Mouse (Mus musculus) forebrain, embryonic 13.5 days (tissue): ENCODE measurements around the gene Prss48. TPM values are rescaled to one million over a fixed set of nuclear protein-coding genes. Genes with fewer than 3 reads are reported as not detected.
"Not testable (repeated sequence)": the region's sequence is repeated elsewhere in the genome, so short reads cannot be mapped to it uniquely, and the experiment has no call there.

Experiments used
- ATAC-seq: fragments of 200-750 bp; cut with Nextera tagmentation; 2 replicates; pipeline ENCODE4 v1.8.0; 2017
- H3K27ac ChIP-seq: fragments of 300-500 bp; sonication (generic); 2 replicates; pipeline ENCODE4 v1.5.1; 2015; ENCODE audit warnings: inconsistent platforms, mild to moderate bottlenecking, moderate library complexity
- H3K27me3 ChIP-seq: fragments of 300-500 bp; sonication (generic); 2 replicates; pipeline ENCODE4 v1.6.1; 2015; ENCODE audit warnings: mild to moderate bottlenecking, inconsistent platforms
- H3K36me3 ChIP-seq: fragments of 300-500 bp; sonication (generic); 2 replicates; pipeline ENCODE4 v1.6.1; 2015; ENCODE audit warnings: mild to moderate bottlenecking, inconsistent platforms; ENCODE audit not compliant: poor library complexity, severe bottlenecking
- H3K4me1 ChIP-seq: fragments of 300-500 bp; sonication (generic); 2 replicates; pipeline ENCODE4 v1.6.1; 2015; ENCODE audit warnings: inconsistent platforms
- H3K4me2 ChIP-seq: fragments of 300-500 bp; sonication (generic); 2 replicates; pipeline ENCODE4 v1.6.1; 2015; ENCODE audit warnings: inconsistent platforms, mild to moderate bottlenecking, moderate library complexity
- H3K4me3 ChIP-seq: fragments of 300-500 bp; sonication (generic); 2 replicates; pipeline ENCODE4 v1.5.1; 2015; ENCODE audit warnings: mild to moderate bottlenecking, inconsistent platforms
- H3K9ac ChIP-seq: fragments of 300-500 bp; sonication (generic); 2 replicates; pipeline ENCODE4 v1.6.1; 2015; ENCODE audit warnings: mild to moderate bottlenecking, inconsistent platforms
- H3K9me3 ChIP-seq: fragments of 300-500 bp; sonication (generic); replicated peaks from 2 replicates; pipeline ENCODE4 v1.6.1; 2016; ENCODE audit warnings: inconsistent platforms
- WGBS: fragments of 180-500 bp; shearing (Covaris S2); methylation state at CpG from one replicate; pipeline ENCODE4 v1.1.7; 2015; 5-methylcytosine and 5-hydroxymethylcytosine counted together
- polyA plus RNA-seq: library from polyadenylated mRNA; unstranded; fragments of >200 nt; fragmentation: Nextera tagmentation; extraction: Ambion mirVana; gene quantifications from 2 replicates; pipeline ENCODE4 v1.2.1, GENCODE M21; 2015

Gene Prss48
- polyA plus RNA-seq, 1 experiment from 2014 or later = not detected

DNA sequence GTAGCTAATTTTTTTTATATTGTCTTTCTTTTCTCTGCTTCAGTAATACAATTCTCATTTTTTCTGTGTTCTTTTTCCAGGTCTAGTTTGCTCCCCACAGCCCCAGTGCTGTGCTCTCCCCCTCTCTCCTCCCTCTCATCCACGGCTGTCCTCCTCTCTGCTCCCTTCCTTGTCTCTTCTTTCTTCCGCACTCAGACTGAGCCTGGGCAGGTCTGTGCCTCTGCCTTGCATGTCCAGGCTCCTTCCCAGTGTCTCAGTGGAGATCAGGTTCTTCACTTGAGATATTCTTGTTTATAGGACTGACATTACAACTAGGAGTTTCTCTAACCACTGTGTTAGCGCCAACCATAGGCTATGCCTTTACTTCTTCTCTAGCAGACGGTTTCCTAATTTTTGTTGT lies 7.6 kb downstream of the Prss48 start:
- 80% methylated on average over 4 of the region's 4 CpGs for WGBS

DNA sequence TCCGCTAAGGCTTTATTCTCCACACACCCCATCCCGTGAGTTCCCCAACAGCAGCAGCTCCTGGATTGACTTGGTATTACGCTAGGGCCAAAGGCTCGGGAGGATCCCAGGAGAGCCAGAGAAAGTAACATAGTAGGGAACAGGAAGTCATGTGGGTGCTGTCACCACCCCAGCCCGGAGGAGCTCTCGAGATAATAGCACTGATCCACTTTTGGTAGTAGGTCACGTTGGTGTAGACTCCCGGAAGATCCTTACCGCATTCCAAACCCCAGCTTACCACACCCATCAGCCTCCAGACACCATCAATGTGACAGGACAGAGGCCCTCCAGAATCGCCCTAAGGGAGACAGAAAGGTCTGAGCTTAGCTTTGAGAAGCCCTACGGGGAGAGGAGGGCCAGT lies 8.5 kb downstream of the Prss48 start:
- Histone ChIP-seq H3K4me3 (no peak overlapping the region), H3K4me1 (no peaks in the 10 kb centered on the region), H3K9ac (no peak overlapping the region), H3K27me3 (no peaks in the 10 kb centered on the region), H3K9me3 (no peaks in the 10 kb centered on the region), H3K4me2 (no peak overlapping the region), H3K27ac (no peak overlapping the region), H3K36me3 (no peaks in the 10 kb centered on the region)
- 84% methylated on average over 11 of the region's 11 CpGs for WGBS
- ATAC-seq = no peak

More for the DNA sequence above, 7.6 kb downstream of the Prss48 start:
- Histone ChIP-seq H3K4me1 (no peaks in the 10 kb centered on the region), H3K9ac (no peak overlapping the region), H3K4me2 (no peak overlapping the region), H3K27ac (no peak overlapping the region), H3K9me3 (no peaks in the 10 kb centered on the region), H3K36me3 (no peaks in the 10 kb centered on the region), H3K4me3 (no peak overlapping the region), H3K27me3 (no peaks in the 10 kb centered on the region)
- ATAC-seq = no peak

DNA sequence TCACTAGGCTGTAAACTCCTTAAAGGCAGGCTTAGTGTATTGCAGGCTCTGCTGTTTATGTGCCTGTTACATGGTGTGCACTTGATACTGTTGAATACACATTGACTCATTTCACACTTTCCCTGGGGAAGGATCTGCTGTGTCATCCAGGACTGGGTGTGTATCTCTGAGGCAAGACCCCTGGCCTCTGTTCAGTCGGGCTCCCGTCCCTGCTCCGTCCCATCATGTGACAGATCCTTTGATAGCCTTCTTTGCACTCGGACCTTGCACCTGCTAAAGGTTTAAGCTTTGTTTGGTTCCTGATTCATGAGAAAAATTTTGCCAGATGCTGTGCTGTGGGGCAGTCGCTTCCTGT lies 10.5 kb downstream of the Prss48 start:
- no peak overlapping the region for H3K9ac ChIP-seq
- H3K27ac ChIP-seq = no peak overlapping the region
- no peaks in the 10 kb centered on the region for H3K27me3 ChIP-seq
- H3K4me2 ChIP-seq = no peak overlapping the region
- no peaks in the 10 kb centered on the region for H3K36me3 ChIP-seq
- 73% methylated on average over 5 of the region's 5 CpGs for WGBS
- no peak overlapping the region for H3K4me3 ChIP-seq
- H3K4me1 ChIP-seq = no peaks in the 10 kb centered on the region
- ATAC-seq = no peak
- H3K9me3 ChIP-seq = no peaks in the 10 kb centered on the region

DNA sequence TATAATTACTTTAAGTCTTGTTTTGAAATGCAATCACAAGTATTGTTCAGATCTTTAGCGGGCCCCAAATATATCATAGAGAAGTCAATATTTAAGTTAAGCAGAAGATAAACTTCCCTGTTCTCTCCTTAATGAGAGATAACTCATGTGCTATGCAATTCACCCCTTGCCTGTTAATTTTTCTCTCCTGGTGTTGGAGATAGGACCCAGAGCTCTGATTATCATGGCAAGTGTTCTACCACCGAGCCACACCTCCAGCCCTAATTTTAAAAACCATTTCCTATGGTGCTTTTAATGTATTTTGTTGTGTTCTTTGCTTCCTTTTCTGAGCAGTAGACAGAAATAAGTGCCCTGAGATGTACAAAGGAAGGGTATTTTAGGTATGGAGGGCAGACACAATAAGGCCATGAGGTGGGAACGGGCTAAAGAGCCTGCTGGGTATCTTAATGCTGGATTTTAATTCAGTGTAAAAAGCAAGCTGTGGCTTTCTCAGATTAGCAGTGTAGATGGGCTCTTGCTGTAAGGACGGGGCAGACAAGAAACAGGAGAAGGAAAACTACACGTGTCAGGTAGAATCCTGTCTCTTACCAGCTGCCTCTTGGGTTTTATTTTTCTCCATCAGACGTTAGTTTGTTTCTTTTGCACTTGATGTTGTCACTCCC lies 11.0 kb downstream of the Prss48 start:
- Histone ChIP-seq H3K36me3 (no peaks in the 10 kb centered on the region), H3K4me1 (no peaks in the 10 kb centered on the region), H3K27ac (no peak overlapping the region), H3K9me3 (no peaks in the 10 kb centered on the region), H3K4me2 (no peak overlapping the region), H3K4me3 (no peak overlapping the region), H3K9ac (no peak overlapping the region), H3K27me3 (no peaks in the 10 kb centered on the region)
- ATAC-seq = no peak
- WGBS = 67% methylated on average over 6 of the region's 6 CpGs

DNA sequence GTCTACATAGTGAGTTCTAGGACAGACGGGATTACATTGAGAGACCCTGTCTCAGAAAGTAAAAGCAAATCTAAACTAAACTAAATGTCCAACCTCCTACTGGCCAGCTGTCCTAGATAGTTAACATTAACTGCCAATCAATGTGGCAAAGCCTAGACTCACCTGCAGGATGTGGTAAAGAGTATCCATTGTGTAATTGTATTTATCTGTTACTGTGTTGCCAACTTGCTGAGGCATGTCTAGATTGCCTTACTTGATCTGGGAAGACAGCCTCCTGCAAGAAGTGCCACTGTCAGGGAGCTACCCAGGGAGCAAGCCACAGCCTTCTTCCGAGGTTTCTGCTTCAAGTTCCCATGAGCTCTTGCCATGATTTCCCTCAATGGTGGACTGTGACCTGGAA lies 15.1 kb downstream of the Prss48 start:
- Histone ChIP-seq H3K36me3 (no peaks in the 10 kb centered on the region), H3K9me3 (no peaks in the 10 kb centered on the region), H3K27me3 (no peaks in the 10 kb centered on the region), H3K4me2 (no peak overlapping the region), H3K4me1 (no peaks in the 10 kb centered on the region), H3K27ac (no peak overlapping the region), H3K4me3 (no peak overlapping the region), H3K9ac (no peak overlapping the region)
- ATAC-seq = no peak
- WGBS = 88% methylated on average over 2 of the region's 2 CpGs

DNA sequence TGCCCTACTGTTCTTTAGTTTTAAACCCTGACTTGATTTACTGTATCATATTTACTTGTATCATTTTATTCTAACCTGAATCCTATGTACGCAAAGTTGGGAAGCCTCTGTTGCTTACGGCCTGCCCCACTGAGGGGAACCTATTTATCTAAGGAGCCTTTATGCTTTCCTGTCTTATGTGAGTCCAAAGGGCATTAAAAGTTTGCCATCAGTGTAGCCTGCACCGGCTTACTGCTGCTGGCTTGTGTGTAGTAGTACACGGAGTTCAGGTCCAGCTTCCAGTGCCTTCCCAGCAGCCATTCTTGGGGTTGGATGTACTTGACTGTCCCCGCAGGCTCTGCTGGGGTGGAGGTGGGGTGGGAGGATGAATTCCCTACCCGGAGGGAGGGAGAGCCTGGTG lies 17.8 kb downstream of the Prss48 start:
- H3K9ac ChIP-seq = no peak overlapping the region
- no peak overlapping the region for H3K4me3 ChIP-seq
- 90% methylated on average over 6 of the region's 6 CpGs for WGBS
- ATAC-seq = no peak
- no peak overlapping the region for H3K27ac ChIP-seq
- no peaks in the 10 kb centered on the region for H3K27me3 ChIP-seq
- H3K4me2 ChIP-seq = no peak overlapping the region
- no peaks in the 10 kb centered on the region for H3K9me3 ChIP-seq
- no peaks in the 10 kb centered on the region for H3K36me3 ChIP-seq
- no peaks in the 10 kb centered on the region for H3K4me1 ChIP-seq

DNA sequence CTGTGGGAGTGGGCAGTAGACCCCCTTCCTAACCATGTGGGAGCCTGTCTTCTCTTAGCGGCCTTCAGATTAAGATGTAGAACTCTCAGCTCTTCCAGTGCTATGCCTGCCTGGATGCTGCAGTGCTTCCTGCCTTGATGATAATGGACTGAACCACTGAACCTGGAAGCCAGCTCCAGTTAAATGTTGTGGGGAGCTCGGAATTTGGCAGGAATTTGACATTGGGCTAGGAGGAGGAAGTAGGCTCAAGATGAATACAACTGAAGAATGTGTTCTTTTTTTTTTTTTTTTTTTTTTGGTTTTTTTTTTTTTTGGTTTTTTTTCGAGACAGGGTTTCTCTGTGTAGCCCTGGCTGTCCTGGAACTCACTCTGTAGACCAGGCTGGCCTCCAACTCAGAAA lies 20.5 kb downstream of the Prss48 start:
- not testable (repeated sequence) for ATAC-seq, H3K27ac ChIP-seq, H3K9me3 ChIP-seq, H3K4me2 ChIP-seq, H3K4me1 ChIP-seq, H3K36me3 ChIP-seq, H3K4me3 ChIP-seq, H3K9ac ChIP-seq, H3K27me3 ChIP-seq
- 83% methylated on average over 3 of the region's 3 CpGs for WGBS

DNA sequence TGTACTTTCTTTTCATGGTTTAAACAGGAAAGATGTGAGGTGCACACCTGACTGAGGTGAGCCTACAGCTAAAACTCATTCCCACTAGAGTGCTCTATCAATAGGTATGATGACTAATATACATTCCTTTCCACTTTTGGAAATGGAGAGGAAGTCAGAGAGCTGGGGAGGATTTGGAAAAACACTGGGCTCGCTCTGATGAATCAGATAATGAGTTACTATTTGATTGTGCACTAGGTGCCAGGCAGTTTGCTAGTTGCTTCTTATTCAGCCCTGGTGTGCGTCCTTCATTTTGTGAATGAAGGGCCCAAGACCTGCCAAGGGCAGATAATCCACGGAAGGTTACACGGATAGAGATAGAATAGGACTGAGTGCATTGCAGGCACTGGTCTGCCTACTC lies 22.3 kb downstream of the Prss48 start:
- H3K27ac ChIP-seq = no peak overlapping the region
- no peak overlapping the region for H3K4me3 ChIP-seq
- no peak overlapping the region for H3K9ac ChIP-seq
- ATAC-seq = no peak
- no peak overlapping the region for H3K4me2 ChIP-seq
- 91% methylated on average over 4 of the region's 4 CpGs for WGBS
- H3K4me1 ChIP-seq = no peaks in the 10 kb centered on the region
- no peaks in the 10 kb centered on the region for H3K9me3 ChIP-seq
- no peaks in the 10 kb centered on the region for H3K36me3 ChIP-seq
- no peaks in the 10 kb centered on the region for H3K27me3 ChIP-seq

DNA sequence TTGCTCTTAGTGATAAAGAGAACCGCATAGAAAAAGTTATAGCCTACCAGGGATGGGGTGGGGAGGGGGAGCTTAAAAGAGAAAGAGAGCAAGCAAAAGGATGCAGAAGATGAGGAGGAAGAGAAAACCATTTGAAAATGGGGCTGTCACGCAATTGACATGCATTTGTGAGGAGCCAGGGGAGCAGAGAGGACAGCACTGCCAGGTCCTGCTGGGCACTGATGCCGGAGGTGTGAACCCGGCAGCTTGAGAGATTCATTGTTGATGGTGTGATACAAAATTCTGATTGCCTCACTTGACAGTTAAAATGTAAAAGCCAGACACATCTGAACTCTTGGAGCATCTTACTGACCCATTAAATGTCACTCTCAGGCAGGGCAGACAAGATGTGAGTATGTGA lies 27.8 kb downstream of the Prss48 start:
- 82% methylated on average over 4 of the region's 4 CpGs for WGBS
- H3K4me3 ChIP-seq = no peak overlapping the region
- H3K27me3 ChIP-seq = no peaks in the 10 kb centered on the region
- H3K9me3 ChIP-seq = no peaks in the 10 kb centered on the region
- ATAC-seq = no peak
- no peak overlapping the region for H3K9ac ChIP-seq
- no peak overlapping the region for H3K4me2 ChIP-seq
- H3K4me1 ChIP-seq = peaks cover 5% of the 10 kb centered on the region
- H3K27ac ChIP-seq = no peak overlapping the region
- no peaks in the 10 kb centered on the region for H3K36me3 ChIP-seq

DNA sequence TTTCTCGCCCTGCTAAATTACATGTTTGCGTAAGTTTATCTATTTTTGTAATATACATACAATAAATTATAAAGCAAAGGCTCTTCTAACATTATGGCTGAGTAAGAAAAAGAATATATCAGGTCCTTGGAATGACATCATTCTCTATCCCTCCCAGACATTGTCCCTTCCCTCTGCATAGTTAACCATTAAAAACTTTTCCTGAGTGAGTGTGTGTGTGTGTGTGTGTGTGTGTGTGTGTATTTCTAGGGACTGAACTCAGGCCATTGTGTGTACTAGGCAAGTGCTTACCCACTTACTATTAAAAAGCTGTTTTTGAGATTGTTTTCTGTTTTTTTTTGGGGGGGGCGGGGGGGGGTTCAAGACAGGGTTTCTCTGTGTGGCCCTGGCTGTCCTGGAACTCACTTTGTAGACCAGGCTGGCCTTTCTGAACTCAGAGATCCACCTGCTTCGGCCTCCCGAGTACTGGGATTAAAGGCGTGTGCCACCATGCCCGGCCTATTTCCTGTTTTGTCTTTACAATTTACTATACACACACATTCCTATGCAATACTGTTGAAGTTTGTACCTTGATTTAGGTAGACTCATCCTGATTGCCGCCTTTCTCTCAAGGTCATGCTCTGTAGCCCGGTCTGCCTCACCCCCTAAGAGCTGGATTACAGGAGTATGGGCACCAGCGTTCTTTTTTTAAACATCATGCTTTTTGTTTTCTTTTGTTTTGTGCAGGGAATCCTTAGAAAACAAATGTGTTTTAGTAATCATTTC lies 28.7 kb downstream of the Prss48 start:
- H3K27me3 ChIP-seq = no peaks in the 10 kb centered on the region
- H3K9me3 ChIP-seq = no peaks in the 10 kb centered on the region
- no peak overlapping the region for H3K9ac ChIP-seq
- no peak overlapping the region for H3K27ac ChIP-seq
- H3K4me2 ChIP-seq = no peak overlapping the region
- 87% methylated on average over 10 of the region's 10 CpGs for WGBS
- H3K36me3 ChIP-seq = no peaks in the 10 kb centered on the region
- H3K4me3 ChIP-seq = no peak overlapping the region
- peaks cover 5% of the 10 kb centered on the region for H3K4me1 ChIP-seq
- no peak for ATAC-seq

DNA sequence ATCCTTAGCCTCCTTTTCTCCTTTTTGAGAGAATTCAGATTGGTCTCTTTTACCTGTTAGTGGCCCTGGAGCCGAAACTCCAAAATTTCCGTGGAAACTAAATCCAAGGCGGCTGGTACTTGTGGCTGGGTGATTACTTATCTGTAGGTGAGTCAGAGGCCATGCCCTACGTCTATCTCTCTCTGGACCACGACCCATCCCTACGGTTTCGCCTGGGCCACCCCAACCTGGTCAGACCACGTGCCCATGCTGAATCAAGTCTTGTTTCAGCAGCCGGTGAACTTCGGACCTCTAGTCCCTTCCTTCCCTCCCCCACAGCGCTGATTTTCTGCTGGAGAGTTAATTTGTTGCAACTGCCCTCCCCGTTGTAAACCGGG lies 30.7 kb downstream of the Prss48 start:
- H3K9me3 ChIP-seq = no peaks in the 10 kb centered on the region
- H3K4me1 ChIP-seq = peaks cover 5% of the 10 kb centered on the region
- H3K36me3 ChIP-seq = no peaks in the 10 kb centered on the region
- no peaks in the 10 kb centered on the region for H3K27me3 ChIP-seq
- WGBS = 3% methylated on average over 13 of the region's 13 CpGs
- no peak overlapping the region for H3K27ac ChIP-seq
- no peak for ATAC-seq
- peak overlapping the region; percentile 84 for H3K9ac ChIP-seq
- peak overlapping the region; percentile 90 for H3K4me2 ChIP-seq
- H3K4me3 ChIP-seq = peak overlapping the region; percentile 73

DNA sequence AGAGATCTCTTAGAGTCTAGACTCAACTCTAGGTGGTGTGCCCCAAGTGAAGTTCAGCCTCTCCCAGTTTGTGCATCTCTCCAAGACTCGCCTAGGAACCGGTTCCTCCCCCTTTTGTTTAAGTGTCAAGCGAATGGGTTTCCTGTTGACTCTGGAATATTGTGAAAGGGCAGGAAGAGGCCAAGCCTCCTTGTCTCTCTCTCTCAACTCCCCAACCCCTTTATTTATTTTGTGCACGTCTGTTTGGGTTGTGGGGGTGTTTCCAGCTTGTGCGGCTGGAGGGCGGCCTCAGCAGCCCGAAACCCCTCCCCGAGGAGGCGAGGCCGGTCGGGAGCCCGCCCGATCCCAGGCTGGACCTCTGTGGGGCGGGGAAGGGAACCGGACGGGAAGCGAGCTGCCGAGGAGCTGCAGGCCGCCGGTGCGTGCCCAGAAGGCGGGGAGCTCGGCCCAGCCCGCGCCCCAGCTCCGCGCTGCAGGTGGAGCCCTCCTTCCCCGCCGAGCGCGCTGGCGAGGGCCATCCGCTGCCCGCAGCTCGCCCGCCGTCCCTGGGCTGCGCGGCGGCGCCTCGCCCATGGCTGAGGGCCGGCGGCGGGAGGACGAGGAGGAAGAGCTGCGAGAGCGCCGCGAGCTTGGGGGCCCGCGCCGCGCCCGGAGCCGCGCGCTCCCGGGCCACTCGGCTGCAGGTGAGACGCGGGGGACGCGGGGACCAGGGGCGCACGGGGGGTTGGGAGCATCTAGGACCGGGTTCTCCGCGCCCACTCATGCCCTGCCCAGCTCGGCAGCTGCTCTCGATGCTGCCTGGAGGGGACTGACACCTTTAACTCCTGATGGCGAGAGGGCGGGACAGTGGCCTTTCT lies 31.3 kb downstream of the Prss48 start, which contains the start of gene Sh3d19:
Gene Sh3d19 (plus strand): TSS at position 368 of the 857 bp plus-strand sequence.
- peak; percentile 93 for ATAC-seq
- H3K9ac ChIP-seq = peak within 1 kb of the TSS; percentile 84
- H3K4me1 ChIP-seq = peaks cover 5% of the 10 kb centered on the region
- H3K27ac ChIP-seq = no peak within 1 kb of the TSS
- under 1% methylated on average over 51 of the region's 73 CpGs for WGBS
- no peaks in the 10 kb centered on the region for H3K9me3 ChIP-seq
- peak within 1 kb of the TSS; percentile 73 for H3K4me3 ChIP-seq
- H3K27me3 ChIP-seq = no peaks in the 10 kb centered on the region
- peak within 1 kb of the TSS; percentile 90 for H3K4me2 ChIP-seq
- H3K36me3 ChIP-seq = no peaks in the 10 kb centered on the region
